In genomic region chr1:52331442-52331841, GRCm38 (mm10) we compare ENCODE assay signal across 9 mouse cellular contexts.
A peak's percentile ranks its signal among the peaks of the same experiment; 100 is the strongest.
DNase-seq lines count a peak whose midpoint lies in the region; ATAC-seq and TF ChIP-seq lines count a peak whose summit lies in the region.
"Had no signal": no experiment of that assay in that cellular context is flagged by ENCODE, and none has a peak within 500 bp of the region (broad histone marks: within the 10 kb centered on the region; RNA-seq: fewer than 3 reads in every experiment).

No protein-coding gene starts in this region.

- no peaks in the 10 kb centered on the region for H3K36me3 ChIP-seq in kidney, embryonic 14.5 days (ENCODE audit: control insufficient read depth, insufficient read depth, low read length)
- H3K36me3 ChIP-seq in forebrain, embryonic 13.5 days (ENCODE audit: poor library complexity, severe bottlenecking): no peaks in the 10 kb centered on the region
- H3K36me3 ChIP-seq in stomach, embryonic 16.5 days (ENCODE audit: control insufficient read depth, insufficient read depth, low read length): no peaks in the 10 kb centered on the region
- H3K36me3 ChIP-seq: hindbrain, embryonic 15.5 days had no signal

- intact Hi-C loops in left cerebral cortex, adult 2 months (cut with DNase I): loop anchor here (1.0 to 10.0 kb wide), 4 partner anchors 57 to 266 kb away; no protein-coding TSS in a partner anchor

- no peak overlapping the region for H3K4me2 ChIP-seq in kidney, embryonic 14.5 days (replicated peaks; ENCODE audit: low read depth, low read length)
- no peak overlapping the region for H3K4me2 ChIP-seq in forebrain, embryonic 13.5 days
- H3K4me2 ChIP-seq in stomach, embryonic 16.5 days (ENCODE audit: low read depth, low read length): no peak overlapping the region
- H3K4me2 ChIP-seq: hindbrain, embryonic 15.5 days had no signal

- no peak overlapping the region for H3K4me3 ChIP-seq in kidney, embryonic 14.5 days (ENCODE audit: low read length)
- H3K4me3 ChIP-seq in forebrain, embryonic 13.5 days: no peak overlapping the region
- H3K4me3 ChIP-seq in left cerebral cortex, adult 2 months: no peak overlapping the region
- H3K4me3 ChIP-seq in stomach, embryonic 16.5 days (replicated peaks; ENCODE audit: low read length): no peak overlapping the region
- H3K4me3 ChIP-seq: hindbrain, embryonic 15.5 days had no signal

- no peak for TF ChIP-seq CTCF in left cerebral cortex, adult 2 months (IDR thresholded peaks at IDR 0.05)

- no peaks in the 10 kb centered on the region for H3K27me3 ChIP-seq in kidney, embryonic 14.5 days (ENCODE audit: control insufficient read depth, insufficient read depth, low read length)
- no peaks in the 10 kb centered on the region for H3K27me3 ChIP-seq in forebrain, embryonic 13.5 days
- H3K27me3 ChIP-seq in stomach, embryonic 16.5 days (ENCODE audit: control insufficient read depth, insufficient read depth, low read length): no peaks in the 10 kb centered on the region
- H3K27me3 ChIP-seq: hindbrain, embryonic 15.5 days had no signal

- H3K4me1 ChIP-seq in kidney, embryonic 14.5 days (ENCODE audit: control insufficient read depth, insufficient read depth, low read length): no peaks in the 10 kb centered on the region
- H3K4me1 ChIP-seq in forebrain, embryonic 13.5 days: 0 out of 2 replicates have a peak, but pooled peaks cover 3% of the 10 kb centered on the region
- H3K4me1 ChIP-seq in stomach, embryonic 16.5 days (ENCODE audit: control insufficient read depth, insufficient read depth, low read length): no peaks in the 10 kb centered on the region
- H3K4me1 ChIP-seq: hindbrain, embryonic 15.5 days had no signal

- no peak overlapping the region for H3K27ac ChIP-seq in kidney, embryonic 14.5 days (ENCODE audit: low read depth, low read length)
- no peak overlapping the region for H3K27ac ChIP-seq in forebrain, embryonic 13.5 days
- no peak overlapping the region for H3K27ac ChIP-seq in left cerebral cortex, adult 2 months
- 0 out of 2 replicates have a peak overlapping the region, but pooled peaks have one; percentile 27 for H3K27ac ChIP-seq in stomach, embryonic 16.5 days (ENCODE audit: low read length)
- H3K27ac ChIP-seq: hindbrain, embryonic 15.5 days had no signal

- DNase-seq in kidney, postnatal 14 days: peak; percentile 11
- DNase-seq in Muller cell, postnatal 12 days (ENCODE audit: inconsistent ontology term): peak; percentile 76
- peak; percentile 66 to 72 for DNase-seq in left cerebral cortex, adult 2 months (ENCODE audit: extremely low spot score in 1 of 2, low spot score in 2 of 2)
- DNase-seq in cerebellum, postnatal 14 days: no peak
- no peak for DNase-seq in gastrocnemius, postnatal 4 days (ENCODE audit: low spot score in 2 of 2)

- ATAC-seq in kidney, embryonic 14.5 days (ENCODE audit: low FRiP score, low TSS enrichment): no peak
- peak; percentile 85 for ATAC-seq in forebrain, embryonic 13.5 days
- ATAC-seq in stomach, embryonic 16.5 days (ENCODE audit: insufficient read depth, low FRiP score): no peak

- no peaks in the 10 kb centered on the region for H3K9me3 ChIP-seq in kidney, embryonic 14.5 days (ENCODE audit: control insufficient read depth, low read length)
- H3K9me3 ChIP-seq in forebrain, embryonic 13.5 days (replicated peaks): no peaks in the 10 kb centered on the region
- H3K9me3 ChIP-seq in stomach, embryonic 16.5 days (replicated peaks; ENCODE audit: control insufficient read depth, low read length): no peaks in the 10 kb centered on the region
- H3K9me3 ChIP-seq: hindbrain, embryonic 15.5 days had no signal

- H3K9ac ChIP-seq in kidney, embryonic 14.5 days (ENCODE audit: low read depth, low read length): no peak overlapping the region
- no peak overlapping the region for H3K9ac ChIP-seq in forebrain, embryonic 13.5 days
- H3K9ac ChIP-seq in stomach, embryonic 16.5 days (ENCODE audit: low read length): no peak overlapping the region
- H3K9ac ChIP-seq: hindbrain, embryonic 15.5 days had no signal

- WGBS in kidney, embryonic 14.5 days: 45% methylated on average over 4 of the region's 4 CpGs
- WGBS in forebrain, embryonic 13.5 days: 42% methylated on average over 4 of the region's 4 CpGs
- WGBS in stomach, embryonic 16.5 days: 39% methylated on average over 4 of the region's 4 CpGs

Comparison
In these comparisons a context has a peak if more than half of its experiments do, and no peak if none do; other contexts are left out.
1. DNase-seq: peak in kidney, postnatal 14 days (single experiment), Muller cell, postnatal 12 days (single experiment) and left cerebral cortex, adult 2 months (2 of 2); none in cerebellum, postnatal 14 days (0 of 2) and gastrocnemius, postnatal 4 days (0 of 2).